Mouse (Mus musculus) liver, adult 2 months (tissue): ENCODE measurements around the gene Amd1.

Experiments
- CTCF ChIP-seq: fragments of 200-500 bp; IDR thresholded peaks from 2 replicates; pipeline ENCODE4 v1.5.1; 2011; ENCODE audit warnings: low read depth, low read length, control low read depth
- POLR2A ChIP-seq: fragments of 200-500 bp; IDR thresholded peaks from 2 replicates; pipeline ENCODE4 v1.6.1; 2011; ENCODE audit warnings: low read length, control low read depth; ENCODE audit not compliant: insufficient read depth; ENCODE audit errors: extremely low read depth

- TF ChIP-seq CTCF = no peak
- TF ChIP-seq POLR2A = no peak
Measured at GRCm38 (mm10) chr10:40330262-40330661, 28.3 kb upstream of the Amd1 start.
